Mouse (Mus musculus) retina, embryonic 14.5 days (tissue): ENCODE results near the gene Celsr1.

ENCODE experiments used
- DNase-seq: peaks from one replicate; pipeline ENCODE4 v3.0.0-alpha.2; 2015; ENCODE audit warnings: low spot score

Gene Celsr1

GRCm38 (mm10) chr15:86034021-86034523, 495 bp upstream of the Celsr1 start:
- peak; percentile 76 for DNase-seq

- peak; percentile 80 for DNase-seq
Observed at GRCm38 (mm10) chr15:86032811-86033190, 776 bp downstream of the Celsr1 start.

- no peak for DNase-seq
Observed at GRCm38 (mm10) chr15:86029981-86030380, 3.6 kb downstream of the Celsr1 start.

- DNase-seq: no peak
Observed at GRCm38 (mm10) chr15:86027871-86028270, 5.7 kb downstream of the Celsr1 start.

GRCm38 (mm10) chr15:86021971-86022370, 11.6 kb downstream of the Celsr1 start:
- DNase-seq: no peak

GRCm38 (mm10) chr15:86021301-86021700, 12.3 kb downstream of the Celsr1 start:
- DNase-seq: no peak

GRCm38 (mm10) chr15:86020008-86020407, 13.6 kb downstream of the Celsr1 start:
- DNase-seq: no peak

- no peak for DNase-seq
Observed at GRCm38 (mm10) chr15:86018753-86019512, 14.6 kb downstream of the Celsr1 start.

GRCm38 (mm10) chr15:86017336-86017735, 16.2 kb downstream of the Celsr1 start:
- no peak for DNase-seq

GRCm38 (mm10) chr15:86015860-86016541, 17.6 kb downstream of the Celsr1 start:
- DNase-seq: no peak

GRCm38 (mm10) chr15:86015026-86015425, 18.6 kb downstream of the Celsr1 start:
- no peak for DNase-seq

- no peak for DNase-seq
Observed at GRCm38 (mm10) chr15:86013656-86014055, 19.9 kb downstream of the Celsr1 start.

- peak; percentile 51 for DNase-seq
Observed at GRCm38 (mm10) chr15:86013130-86013529, 20.4 kb downstream of the Celsr1 start.

- DNase-seq: no peak
Observed at GRCm38 (mm10) chr15:86007690-86008121, 25.9 kb downstream of the Celsr1 start.

GRCm38 (mm10) chr15:86005691-86006525, 27.7 kb downstream of the Celsr1 start:
- peak; percentile 80 for DNase-seq

- no peak for DNase-seq
Observed at GRCm38 (mm10) chr15:86004048-86004447, 29.5 kb downstream of the Celsr1 start.

- DNase-seq: no peak
Observed at GRCm38 (mm10) chr15:86000706-86001292, 32.8 kb downstream of the Celsr1 start.

GRCm38 (mm10) chr15:85998525-85999230, 34.9 kb downstream of the Celsr1 start:
- no peak for DNase-seq

GRCm38 (mm10) chr15:85996031-85996765, 37.4 kb downstream of the Celsr1 start:
- DNase-seq: no peak

- DNase-seq: no peak
Observed at GRCm38 (mm10) chr15:85994906-85995608, 38.5 kb downstream of the Celsr1 start.
